Mouse (Mus musculus) testis, postnatal 14 days (tissue): ENCODE measurements around the gene Adgrv1.
"Not testable (repeated sequence)": the region's sequence is repeated elsewhere in the genome, so short reads cannot be mapped to it uniquely, and the experiment has no call there.

Experiments
- DNase-seq: peaks from one replicate; pipeline ENCODE4 v3.0.0; 2021; ENCODE audit warnings: low spot score

Gene Adgrv1

DNA sequence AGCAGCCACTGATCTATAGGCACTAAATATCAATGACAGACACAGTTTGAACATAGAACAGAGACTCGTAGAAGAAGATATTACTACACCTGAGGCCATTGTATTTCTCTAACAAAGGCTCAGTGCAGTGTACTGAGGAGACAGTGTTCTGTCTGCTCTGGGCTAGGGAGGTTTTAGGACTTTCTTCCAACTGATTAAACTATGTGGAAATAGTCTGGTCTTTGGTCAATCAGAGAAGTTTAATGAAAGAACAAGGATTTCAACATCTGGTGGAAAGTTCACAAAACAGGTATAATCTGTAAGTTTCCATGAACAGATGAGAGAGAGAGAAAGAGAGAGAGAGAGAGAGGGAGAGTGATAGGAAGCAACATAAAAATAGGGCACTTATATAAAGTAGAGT lies 297.7 kb downstream of the Adgrv1 start:
- DNase-seq, result no peak

DNA sequence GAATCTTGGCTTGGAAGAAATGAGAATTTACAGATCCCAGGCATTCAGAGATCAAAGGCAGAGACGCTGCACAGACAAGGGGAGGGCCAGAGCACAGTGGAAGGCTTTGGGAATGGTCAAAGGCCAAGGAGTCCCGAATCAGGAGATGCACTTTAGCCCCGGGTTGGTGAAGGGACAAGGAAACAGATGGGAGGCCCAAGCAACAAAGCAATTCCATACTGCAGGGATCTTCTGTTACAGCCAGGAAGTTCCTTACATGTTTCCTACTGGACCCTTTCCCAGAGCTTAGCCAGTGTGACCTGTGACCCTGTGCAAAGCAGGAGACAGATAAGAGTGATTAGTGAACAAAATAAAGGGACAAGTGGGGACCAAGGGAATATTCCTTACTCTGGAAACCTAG lies 300.9 kb downstream of the Adgrv1 start:
- peak; percentile 36 for DNase-seq

DNA sequence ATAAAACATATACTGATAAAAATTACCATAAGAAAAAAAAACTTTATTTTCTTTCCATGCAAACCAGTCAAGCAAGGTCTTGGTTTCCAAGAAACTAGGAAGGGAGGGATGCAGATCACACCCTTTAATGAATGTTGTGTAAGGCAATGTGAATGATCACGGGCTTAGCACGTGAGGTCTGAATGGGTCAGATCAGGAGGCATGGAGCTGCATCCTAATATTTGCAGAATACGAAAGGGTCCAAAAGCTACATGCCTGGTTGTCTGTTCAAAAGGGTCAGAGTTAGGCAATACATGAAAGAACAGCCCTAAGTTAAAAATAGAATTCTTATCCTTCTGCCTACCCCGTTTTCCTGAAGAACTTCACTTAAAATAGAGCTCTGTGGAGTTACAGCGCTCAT lies 303.2 kb downstream of the Adgrv1 start:
- no peak for DNase-seq

DNA sequence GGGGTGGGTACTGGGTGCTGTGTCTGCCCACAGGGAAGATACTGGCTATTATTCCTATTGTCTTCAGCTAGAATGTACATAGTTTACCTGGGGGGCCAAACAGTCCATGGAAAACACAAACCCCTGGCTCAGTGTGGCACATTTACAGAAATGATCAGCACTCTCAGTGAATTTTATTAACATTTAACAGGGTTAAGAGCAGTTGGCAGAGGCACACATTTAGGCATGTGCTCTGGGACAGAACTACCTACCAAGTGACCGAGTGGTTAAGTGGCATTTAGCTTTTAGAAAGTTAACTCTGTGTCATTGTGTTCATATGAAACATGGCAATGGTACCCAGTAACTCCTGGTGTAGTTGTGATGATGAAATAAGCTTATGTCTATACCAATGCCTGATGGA lies 304.8 kb downstream of the Adgrv1 start:
- DNase-seq, result no peak

DNA sequence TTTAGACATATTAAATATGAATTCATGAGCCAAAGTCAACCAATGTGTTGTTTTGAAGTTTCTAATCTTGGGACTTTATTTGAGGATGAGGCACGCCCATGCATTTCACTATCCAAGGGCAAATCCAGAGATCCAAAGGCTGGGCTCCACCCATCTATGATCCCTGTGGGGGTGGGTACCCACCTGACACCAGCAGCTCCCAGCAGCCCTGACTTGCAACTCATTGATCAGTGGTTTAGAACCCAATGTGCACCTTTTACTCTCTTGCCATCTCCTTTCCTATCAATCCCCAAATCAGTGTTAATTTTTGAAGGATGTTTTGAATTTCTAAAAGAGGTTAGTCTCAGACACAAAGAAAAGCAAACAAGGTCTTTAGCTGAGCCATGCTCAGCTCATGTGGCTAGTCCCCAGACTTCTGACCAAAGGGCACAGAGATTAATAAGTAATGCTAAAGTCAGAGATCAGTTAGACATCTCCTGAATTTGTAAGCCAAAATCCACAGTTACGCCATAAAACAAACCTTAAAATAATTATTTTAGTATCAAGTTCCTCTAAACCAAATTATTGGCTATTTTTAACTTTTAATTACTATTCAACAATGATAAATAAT lies 307.2 kb downstream of the Adgrv1 start:
- DNase-seq, result no peak

DNA sequence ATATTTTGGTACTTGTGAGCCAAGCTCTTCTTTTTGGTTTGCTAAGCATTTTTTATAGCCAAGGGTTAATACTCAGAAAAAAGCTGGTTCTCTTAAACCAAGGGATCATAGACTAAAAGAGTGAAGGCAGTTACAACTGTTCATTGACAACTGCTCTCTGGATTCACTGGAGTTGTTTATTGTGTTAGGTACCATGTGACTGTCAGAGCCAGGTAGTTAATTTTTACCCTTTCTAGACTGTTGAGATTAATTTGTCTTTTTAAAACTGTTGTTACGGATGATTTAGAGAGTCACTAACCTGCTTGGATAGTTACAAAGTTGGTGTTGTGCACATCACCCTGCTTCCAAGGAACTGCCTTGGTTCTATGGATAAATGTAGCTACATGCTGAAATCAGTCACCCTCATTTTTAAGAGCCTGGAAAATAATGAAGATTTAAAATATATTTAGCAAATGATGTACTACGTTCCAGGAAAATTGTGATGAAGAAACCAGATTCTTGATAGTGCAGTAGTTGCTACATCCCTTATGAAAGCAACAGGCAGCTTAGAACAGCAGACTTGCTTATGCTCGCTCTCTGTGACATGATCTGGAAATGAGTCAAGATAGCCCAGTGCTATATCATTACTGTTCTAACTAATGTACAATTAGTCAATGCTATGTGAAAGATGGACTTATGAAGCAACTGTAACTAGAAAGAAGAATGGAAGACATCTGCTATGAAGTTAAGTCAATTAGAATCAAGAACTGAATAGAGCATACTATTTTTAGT lies 309.2 kb downstream of the Adgrv1 start:
- no peak for DNase-seq

DNA sequence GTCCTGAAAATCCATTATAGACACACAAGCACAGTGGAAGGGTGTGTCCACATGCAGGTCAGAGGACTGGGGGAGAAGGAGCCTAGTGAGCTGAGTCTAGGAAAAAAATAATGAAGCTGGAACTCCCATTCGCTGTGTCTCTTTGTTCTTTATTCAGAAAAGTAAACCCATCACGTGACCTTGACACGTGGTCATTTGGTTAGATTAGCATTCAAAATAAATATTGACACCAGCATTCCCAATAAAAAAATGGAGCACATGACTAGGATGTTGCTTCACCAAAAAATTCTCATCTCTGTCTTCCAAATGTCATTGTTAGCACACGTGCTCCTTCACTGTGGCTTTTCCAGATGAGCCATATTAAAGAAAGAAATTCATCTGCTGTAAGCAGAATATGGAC lies 316.4 kb downstream of the Adgrv1 start:
- no peak for DNase-seq

DNA sequence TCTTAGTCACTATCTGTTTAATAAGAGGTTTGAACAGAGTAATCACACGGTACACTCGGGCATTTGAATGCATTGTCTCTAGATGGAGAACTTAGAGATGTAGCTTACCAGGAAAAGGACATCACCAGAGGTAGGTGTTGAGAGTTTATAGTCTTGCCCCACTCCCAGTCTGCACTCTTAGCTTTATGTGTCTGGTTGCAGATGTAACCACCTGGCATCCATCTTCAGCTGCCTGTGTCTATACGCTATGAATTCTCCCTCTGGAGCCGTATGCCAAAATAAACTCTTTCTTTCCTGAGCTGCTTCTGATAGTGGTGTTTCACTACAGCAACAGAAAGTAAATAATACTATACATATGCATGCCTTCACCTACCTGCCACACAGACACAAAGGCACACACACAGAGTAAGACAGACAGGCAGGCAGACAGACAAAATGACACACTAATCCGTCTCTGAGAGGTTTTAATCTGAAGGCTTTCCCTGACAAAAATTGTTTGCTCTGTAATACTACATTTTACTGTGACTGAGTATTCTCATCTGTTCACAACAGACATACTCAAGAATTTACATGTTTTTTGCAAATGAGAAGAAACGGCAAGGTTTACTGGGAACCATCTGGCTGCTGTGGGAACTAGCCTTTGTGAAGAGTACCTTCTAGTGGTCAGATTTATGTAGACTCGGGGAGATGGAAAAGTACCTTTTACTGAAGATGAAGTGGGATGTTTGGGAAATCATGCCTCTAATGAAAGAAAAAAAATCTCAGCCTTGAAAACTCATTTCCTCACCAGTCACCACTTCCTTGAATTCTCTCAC lies 318.4 kb downstream of the Adgrv1 start:
- no peak for DNase-seq

DNA sequence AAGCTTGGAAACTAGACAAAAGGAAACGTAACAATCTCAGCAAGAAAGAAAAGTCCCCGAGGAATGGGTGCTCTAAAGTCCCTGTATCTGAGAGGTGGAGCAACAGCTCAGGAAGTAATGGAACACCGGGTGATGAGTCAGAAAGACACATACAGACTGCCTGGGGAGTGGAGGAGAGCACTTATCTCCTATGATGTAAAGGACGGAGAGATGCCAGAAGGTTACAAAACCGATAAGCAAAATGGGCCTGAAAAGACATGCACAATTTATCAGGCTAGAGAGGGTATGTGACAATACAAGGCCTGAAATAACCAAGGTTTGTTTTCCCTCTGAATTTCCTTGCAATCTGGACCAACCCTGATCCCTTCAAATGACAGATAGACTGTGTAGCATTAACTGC lies 320.8 kb downstream of the Adgrv1 start:
- DNase-seq, result no peak

DNA sequence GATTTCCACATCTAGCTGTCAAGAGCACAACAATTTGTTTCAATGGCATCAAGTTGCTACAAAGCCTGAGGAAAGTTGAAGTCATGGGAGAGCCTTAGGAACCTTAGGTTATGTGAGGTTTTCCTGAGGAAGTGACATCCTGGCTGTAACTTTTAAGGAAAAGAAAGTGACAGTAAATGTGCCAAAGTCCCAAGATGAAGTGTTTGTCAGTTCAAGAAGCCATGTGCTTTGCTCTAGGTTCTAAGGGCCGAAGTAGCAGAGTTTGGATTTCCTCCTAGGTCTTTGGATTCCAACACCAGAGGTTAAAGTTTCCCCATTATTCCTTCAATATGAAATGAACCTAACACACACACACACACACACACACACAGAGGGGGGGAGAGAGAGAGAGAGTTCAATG lies 332.1 kb downstream of the Adgrv1 start:
- no peak for DNase-seq

DNA sequence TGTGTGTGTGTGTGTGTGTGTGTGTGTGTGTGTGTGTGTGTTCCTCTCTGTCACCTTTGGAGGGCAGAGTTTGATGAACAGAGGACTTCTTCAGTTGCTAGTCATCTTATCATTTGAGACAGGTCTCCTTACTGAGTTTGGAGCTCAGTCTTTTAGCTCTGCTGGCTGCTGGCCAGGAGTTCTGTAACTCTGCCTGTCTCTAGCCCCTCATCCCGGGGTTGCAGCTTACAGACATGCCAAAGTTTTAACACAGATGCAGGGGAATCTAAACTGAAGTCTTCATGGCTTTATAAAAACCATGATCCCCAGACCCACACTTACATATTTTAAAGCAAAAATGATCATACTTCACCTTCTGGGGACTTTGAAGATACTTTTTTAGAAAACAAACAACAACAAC lies 338.8 kb downstream of the Adgrv1 start:
- no peak for DNase-seq

DNA sequence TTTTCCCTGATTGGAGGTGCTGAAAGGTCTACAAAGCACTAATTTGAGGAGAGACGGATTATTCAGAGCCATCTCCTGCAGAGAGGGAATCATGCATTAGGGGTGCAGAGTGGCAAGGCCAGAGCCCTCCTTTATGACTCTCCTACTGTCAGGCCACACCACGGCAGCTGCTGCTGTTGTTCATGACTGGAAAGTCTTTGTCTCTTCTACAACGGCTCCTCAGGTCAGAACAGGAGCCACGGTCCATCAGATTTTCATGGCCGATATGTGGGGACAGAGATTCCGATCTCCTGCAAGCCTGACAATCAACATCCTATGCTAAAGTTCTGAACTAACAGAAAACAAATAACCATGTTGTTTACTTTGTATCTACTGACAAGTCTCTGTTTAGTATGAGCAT lies 350.8 kb downstream of the Adgrv1 start:
- no peak for DNase-seq

DNA sequence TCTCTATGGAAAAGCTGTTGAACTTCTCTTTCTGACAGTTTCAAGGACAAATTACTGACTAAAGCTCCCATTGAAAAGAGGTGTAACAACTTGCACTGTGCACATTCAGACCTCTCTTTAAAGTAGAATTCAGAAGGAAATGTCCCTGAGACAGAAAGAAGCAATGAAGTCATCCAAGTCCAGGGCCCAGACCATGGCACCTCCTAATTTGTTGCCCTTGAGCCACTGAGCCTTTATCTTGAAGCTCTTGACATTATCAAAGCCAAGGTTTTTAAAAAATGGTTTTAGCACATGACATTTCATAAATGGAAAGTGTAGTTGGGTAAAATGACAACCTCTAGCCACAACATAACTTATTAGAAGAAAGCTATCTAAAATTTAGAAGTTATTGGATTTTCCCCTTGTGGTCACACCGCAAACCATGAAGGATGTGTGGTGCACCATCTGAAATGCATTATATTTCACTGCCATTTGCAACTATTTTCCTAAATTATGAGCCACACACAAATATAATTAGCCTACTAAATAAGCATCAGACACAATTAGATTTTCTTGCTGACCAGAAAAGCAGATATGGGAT lies 352.2 kb downstream of the Adgrv1 start:
- no peak for DNase-seq

DNA sequence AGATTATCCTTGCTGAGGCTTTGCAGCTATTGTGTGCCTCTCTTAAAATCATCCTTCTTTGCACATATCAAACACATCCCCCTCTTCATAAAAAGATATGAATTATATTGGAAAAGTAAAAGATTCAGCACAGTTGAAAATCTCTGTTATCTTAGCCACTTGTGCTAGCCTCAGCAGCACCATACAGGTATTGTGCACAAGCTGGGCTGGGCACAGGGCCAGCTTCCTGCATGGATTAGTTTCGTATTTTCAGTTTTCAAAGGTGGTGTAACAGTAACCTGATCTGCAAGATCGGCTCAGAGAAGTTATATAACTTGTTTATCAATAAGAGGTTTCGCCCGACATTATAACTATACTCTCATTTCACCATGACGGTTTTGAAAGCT lies 353.6 kb downstream of the Adgrv1 start:
- DNase-seq, result no peak

DNA sequence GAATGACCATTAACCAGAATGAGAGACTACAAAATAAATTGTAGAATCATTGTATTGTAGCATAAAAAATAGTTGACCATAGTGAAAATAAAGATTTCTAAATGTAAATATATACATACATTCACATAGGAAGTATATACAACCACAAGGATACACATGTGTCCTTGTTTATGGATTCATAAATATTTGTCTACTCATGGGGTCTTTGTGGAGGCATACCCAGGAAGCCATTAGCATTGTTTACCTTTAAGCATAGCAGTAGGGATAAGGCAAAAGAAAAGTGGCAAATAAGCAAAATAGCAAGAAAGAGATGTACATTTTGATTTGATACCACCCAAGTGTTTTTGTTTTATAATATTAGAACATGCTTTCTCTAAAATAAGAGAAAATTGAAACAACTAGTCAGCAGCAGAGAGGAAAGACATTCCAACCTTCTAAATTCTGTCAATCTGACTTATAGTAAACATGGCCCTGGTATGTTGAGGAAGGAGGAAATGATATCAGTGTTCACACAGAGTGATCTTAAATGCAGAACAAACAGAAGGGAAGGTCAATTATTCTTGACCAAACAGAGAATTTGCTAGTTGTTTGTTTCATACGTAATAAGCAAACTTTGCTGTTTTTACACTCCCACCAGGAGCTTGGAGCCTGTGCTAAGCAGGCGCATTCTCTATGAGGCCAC lies 354.1 kb downstream of the Adgrv1 start:
- DNase-seq, result no peak

DNA sequence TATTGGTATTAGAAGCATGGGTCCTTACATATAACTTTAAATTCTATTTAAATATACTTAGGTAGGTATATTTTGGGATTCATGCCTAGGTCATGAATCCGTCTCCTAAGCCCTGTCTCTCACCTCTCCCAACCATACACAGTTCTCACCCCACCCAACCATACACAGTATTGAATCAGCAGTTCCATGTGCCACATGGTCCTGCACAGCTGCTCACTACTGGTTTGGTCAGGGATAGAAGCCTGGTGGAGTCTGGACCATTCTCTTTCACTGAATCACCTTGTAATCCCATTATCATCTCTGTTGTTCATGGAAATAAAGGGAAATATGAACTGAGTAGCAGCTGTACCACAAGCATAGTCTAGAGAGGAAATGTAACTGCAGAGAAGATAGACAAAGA lies 359.1 kb downstream of the Adgrv1 start:
- no peak for DNase-seq

DNA sequence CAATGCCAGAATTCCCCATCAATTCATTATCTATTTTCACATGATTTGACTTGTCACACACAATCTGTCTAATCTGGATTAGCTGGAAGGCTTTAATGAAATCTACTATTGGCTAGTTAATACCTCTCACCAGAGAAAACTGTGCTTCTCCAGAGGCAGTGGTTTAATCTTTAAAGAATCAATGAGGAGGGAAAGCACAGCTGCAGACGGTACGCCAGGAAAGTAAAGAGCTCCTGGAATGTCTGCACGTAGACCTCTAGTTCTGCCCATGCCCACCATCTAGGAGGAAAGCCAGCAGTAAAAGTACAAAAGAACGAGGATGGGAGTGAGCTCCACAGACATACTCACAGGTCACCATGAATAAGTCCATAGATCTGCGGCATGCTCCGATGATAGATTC lies 362.6 kb downstream of the Adgrv1 start:
- no peak for DNase-seq

DNA sequence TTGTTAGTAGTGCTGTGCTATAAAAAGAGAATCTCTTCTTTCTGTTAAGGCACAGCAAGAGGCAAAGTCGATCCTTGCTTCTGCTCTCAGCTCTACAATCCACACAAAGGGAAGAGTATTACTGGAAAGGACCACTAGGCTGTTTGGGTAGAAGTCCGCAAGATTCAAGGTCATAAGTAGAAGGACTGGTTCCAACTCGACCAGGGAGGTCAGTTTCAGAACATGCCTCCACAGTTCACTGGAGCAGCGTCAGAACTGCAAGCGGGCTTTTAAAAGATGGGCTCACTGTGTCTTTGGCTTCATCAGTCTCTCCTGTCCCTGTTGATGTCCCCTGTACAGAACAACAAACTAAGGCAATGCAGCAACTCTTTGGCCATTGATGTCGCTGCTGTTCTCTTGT lies 363.9 kb downstream of the Adgrv1 start:
- DNase-seq, result no peak

DNA sequence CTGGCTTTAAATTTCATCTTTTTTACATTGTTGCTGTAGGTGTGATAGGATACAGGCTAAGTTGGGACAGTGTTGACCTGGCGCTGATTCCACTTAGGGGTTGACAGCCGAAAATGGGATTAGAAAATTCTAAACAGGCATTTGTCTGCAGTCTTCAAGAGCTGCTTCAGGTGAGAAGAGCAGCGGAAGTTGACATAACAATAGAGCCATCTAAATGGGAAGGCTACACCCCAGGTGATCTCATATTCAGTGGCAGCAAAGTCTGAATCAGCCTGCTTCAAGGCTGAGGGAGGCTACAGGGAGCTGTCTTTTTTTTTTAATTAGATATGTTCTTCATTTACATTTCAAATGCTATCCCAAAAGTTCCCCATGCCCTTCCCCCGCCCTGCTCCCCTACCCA lies 365.5 kb downstream of the Adgrv1 start:
- not testable (repeated sequence) for DNase-seq

DNA sequence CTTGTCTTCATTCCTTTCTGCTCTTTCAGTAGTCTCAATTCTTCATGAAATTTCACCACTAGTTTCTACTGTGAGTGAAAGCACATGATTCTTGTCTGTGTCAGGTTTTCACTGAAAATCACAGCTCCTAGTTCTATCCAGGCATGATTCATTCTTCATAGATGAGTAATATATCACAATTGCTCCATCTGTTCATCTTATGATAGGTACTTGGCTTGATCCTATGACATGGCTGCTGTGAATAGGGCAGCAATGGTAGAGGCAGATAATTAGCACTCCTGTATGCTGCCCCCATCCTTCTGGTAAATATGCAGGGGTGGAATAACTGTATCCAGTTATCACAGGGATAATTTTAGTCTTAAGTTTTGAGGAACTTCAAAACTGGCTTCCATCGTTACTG lies 368.5 kb downstream of the Adgrv1 start:
- no peak for DNase-seq

DNA sequence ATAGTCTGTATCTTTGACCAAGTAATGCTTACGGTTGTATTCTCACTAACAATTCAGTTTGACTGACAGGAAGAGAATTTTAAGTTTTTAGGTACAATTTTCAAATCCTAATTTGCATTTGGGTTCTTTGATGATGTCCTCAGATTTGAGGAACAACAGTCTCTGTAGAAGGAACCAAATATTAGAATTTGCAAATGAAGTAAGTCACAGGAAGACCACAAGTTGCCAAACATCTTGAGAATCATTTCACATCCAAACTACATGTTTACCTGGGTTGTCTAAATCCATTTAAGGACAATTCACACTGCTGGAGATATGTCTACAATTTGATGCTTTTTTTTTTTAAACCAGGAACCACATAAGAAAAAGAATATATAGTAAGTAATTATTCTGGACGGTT lies 391.8 kb downstream of the Adgrv1 start:
- no peak for DNase-seq

DNA sequence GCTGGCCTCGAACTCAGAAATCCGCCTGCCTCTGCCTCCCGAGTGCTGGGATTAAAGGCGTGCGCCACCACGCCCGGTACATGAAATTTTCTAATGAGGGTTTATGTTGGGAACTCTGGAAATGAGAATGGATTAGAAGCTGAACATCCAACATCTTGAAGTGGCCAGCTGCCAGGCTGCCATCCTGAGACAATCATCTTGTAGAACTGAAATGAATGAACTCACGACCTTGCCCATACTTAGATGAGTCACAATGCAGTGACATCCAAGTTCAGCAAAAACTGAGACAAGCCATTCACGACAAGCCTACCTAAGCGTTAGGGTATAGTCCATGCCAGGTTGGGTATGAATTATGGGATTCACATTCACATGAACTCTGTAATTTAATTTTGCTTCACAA lies 393.1 kb downstream of the Adgrv1 start:
- DNase-seq, result no peak
